Mouse (Mus musculus): ENCODE measurements around the gene Mrpl48. TPM values are rescaled to one million over a fixed set of nuclear protein-coding genes. Genes with fewer than 3 reads are reported as not detected.

The Mrpl48 gene
- polyA plus RNA-seq, 1 experiment from 2014 or later = 80.9 TPM

- WGBS = 89% methylated on average over 2 of the region's 2 CpGs
- H3K27ac ChIP-seq = no peak overlapping the region
- no peak for ATAC-seq
- H3K4me1 ChIP-seq (replicated peaks) = peaks cover 7% of the 10 kb centered on the region; the same call in 1 of the 2 replicates
- H3K4me3 ChIP-seq (replicated peaks) = no peak overlapping the region
- no peaks in the 10 kb centered on the region for H3K27me3 ChIP-seq
- 0 out of 2 replicates have a peak, but pooled peaks cover 2% of the 10 kb centered on the region for H3K36me3 ChIP-seq
- no peak overlapping the region for H3K4me2 ChIP-seq (replicated peaks)
- no peak overlapping the region for H3K9ac ChIP-seq (replicated peaks)
- no peaks in the 10 kb centered on the region for H3K9me3 ChIP-seq
Observed at GRCm38 (mm10) chr7:100622277-100622676, 14.2 kb upstream of the Mrpl48 start.

GRCm38 (mm10) chr7:100616121-100616857 is 8.2 kb upstream of the Mrpl48 start:
- Histone ChIP-seq H3K4me3 (replicated peaks) (no peak overlapping the region), H3K36me3 (no peaks in the 10 kb centered on the region), H3K9ac (replicated peaks) (no peak overlapping the region), H3K4me1 (replicated peaks) (no peaks in the 10 kb centered on the region), H3K27ac (no peak overlapping the region), H3K4me2 (replicated peaks) (no peak overlapping the region), H3K9me3 (no peaks in the 10 kb centered on the region), H3K27me3 (no peaks in the 10 kb centered on the region)
- no peak for ATAC-seq
- 94% methylated on average over 4 of the region's 4 CpGs for WGBS

DNA sequence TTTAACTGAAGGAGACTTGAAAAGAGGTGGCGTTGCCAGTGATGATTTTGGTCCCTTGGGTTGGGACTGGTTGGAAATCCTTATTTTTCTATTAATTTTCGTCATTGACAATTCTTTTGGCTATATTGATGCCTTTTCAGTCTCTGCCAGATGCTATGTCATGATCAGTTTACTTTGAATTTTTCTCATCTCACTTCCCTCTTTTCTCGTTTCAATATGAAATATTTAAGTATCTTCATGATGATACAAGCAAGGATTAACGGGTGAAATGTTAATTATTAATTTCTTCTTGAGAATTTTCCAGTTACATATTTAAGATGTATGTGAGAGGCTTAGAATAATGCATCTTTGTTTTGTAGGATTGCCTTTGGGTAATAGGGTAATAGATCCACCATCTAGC is 809 bp upstream of the Mrpl48 start:
- Histone ChIP-seq H3K9me3 (no peaks in the 10 kb centered on the region), H3K4me1 (replicated peaks) (peaks cover 20% of the 10 kb centered on the region), H3K4me3 (replicated peaks) (peak overlapping the region; percentile 99), H3K36me3 (no peaks in the 10 kb centered on the region), H3K4me2 (replicated peaks) (peak overlapping the region; percentile 72), H3K27ac (peak overlapping the region; percentile 99), H3K9ac (replicated peaks) (peak overlapping the region; percentile 100), H3K27me3 (peaks cover 9% of the 10 kb centered on the region; the same call in 1 of the 2 replicates)
- ATAC-seq = no peak
- WGBS = 32% methylated on average over 4 of the region's 4 CpGs

DNA sequence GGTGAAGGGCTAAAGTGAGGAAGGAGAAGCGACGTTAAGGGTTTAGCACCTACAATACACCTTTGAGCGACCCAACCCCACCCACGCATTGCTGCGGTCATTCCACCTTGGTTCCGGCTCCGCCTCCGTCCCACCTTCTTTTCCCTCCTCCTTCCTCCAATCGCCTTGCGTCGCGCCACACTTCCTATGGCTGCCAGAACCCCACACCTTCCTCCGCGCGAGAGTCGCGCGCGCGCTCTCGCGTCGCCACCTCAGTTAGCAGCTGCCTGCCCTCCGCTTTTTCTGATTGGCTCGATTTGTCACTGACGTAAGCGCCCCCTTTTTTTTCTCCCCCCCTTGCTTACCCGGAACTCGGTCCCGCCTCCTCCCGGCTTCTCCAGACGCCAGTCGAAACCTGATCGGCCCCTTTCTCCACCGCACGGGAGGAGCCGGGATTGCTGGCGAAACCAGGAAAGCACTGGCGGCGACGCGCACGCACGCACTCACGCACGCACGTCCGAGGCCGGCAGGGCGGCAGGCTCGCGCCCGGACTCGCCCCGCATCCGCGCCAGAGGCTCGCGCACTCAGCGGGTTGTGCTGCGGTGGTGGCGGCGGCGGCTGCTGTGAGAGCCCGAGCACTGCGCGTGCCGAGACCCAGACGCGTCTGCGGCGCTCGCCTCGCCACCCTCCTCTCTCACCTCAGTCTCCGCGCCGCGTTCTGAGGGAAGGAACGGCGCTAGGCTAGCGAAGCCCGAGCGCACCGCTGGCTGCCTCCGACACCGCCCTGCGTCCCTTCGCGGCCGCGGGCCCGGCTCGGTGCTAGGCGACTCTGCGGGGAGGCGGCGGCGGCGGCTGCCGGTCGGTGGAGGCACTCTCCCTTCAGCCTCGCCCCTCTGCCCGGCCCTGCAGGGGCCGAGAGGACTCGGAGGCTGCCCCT is 629 bp downstream of the Mrpl48 start, which contains the start of gene Rab6a:
TSS of gene Rab6a (plus strand) at position 197 of the 916 bp plus-strand sequence.
- Histone ChIP-seq H3K9ac (replicated peaks) (peak within 1 kb of the TSS; percentile 100), H3K4me3 (replicated peaks) (peak within 1 kb of the TSS; percentile 99), H3K9me3 (no peaks in the 10 kb centered on the region), H3K27ac (peak within 1 kb of the TSS; percentile 99), H3K4me1 (replicated peaks) (peaks cover 20% of the 10 kb centered on the region), H3K36me3 (no peaks in the 10 kb centered on the region), H3K4me2 (replicated peaks) (peak within 1 kb of the TSS; percentile 72), H3K27me3 (peaks cover 9% of the 10 kb centered on the region; the same call in 1 of the 2 replicates)
- peak; percentile 98 for ATAC-seq
- WGBS = under 1% methylated on average over 105 of the region's 105 CpGs

GRCm38 (mm10) chr7:100600211-100600610 is 7.9 kb downstream of the Mrpl48 start:
- Histone ChIP-seq H3K9me3 (peaks cover 3% of the 10 kb centered on the region; the same call in 1 of the 2 replicates), H3K27me3 (peaks cover 9% of the 10 kb centered on the region), H3K4me2 (replicated peaks) (no peak overlapping the region), H3K4me3 (replicated peaks) (no peak overlapping the region), H3K9ac (replicated peaks) (no peak overlapping the region), H3K27ac (no peak overlapping the region), H3K4me1 (replicated peaks) (no peaks in the 10 kb centered on the region), H3K36me3 (no peaks in the 10 kb centered on the region)
- no peak for ATAC-seq
- 87% methylated on average over 5 of the region's 5 CpGs for WGBS

DNA sequence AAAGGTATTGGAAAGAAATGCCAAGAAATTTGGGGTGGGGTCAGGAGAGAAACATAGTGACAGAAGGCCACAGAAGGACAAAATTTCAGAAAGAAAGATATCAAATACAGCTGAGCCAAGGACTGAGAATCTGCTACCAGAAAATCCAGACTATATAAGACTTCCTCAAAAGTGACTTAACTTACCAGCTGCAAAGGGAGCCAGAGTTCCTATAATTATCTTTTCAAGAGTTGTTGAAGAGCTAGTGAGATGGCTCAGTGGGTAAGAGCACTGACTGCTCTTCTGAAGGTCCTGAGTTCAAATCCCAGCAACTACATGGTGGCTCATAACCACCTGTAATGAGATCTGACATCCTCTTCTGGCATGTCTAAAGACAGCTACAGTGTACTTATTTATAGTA is 14.8 kb downstream of the Mrpl48 start:
- Histone ChIP-seq H3K36me3 (no peaks in the 10 kb centered on the region), H3K27ac (no peak overlapping the region), H3K27me3 (no peaks in the 10 kb centered on the region), H3K9ac (replicated peaks) (no peak overlapping the region), H3K4me2 (replicated peaks) (no peak overlapping the region), H3K4me1 (replicated peaks) (no peaks in the 10 kb centered on the region), H3K4me3 (replicated peaks) (no peak overlapping the region), H3K9me3 (no peaks in the 10 kb centered on the region)
- no peak for ATAC-seq

DNA sequence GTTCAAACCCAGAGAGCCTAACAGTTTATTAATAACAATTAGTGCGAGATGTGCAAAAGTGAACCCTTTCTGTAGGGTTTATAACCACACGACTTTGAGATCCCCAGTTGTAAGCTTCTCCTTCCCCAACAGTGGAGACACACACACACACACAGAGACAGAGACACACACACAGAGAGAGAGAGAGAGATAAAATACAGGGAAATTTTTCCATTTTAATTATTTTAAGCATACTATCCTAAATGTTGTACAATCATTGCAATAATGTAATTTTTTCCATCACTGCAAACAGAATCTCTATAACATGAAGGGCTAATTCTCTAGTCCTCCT is 16.6 kb downstream of the Mrpl48 start:
- peak overlapping the region; percentile 64 for H3K4me2 ChIP-seq (replicated peaks)
- H3K4me3 ChIP-seq (replicated peaks) = peak overlapping the region; percentile 53
- peak overlapping the region; percentile 66 for H3K9ac ChIP-seq (replicated peaks)
- no peaks in the 10 kb centered on the region for H3K4me1 ChIP-seq (replicated peaks)
- WGBS = 6% methylated on average over 2 of the region's 2 CpGs
- H3K27ac ChIP-seq = peak overlapping the region; percentile 85
- H3K9me3 ChIP-seq = no peaks in the 10 kb centered on the region
- H3K36me3 ChIP-seq = no peaks in the 10 kb centered on the region
- H3K27me3 ChIP-seq = no peaks in the 10 kb centered on the region
- no peak; the same call in 1 of the 2 replicates for ATAC-seq

- Histone ChIP-seq H3K9me3 (no peaks in the 10 kb centered on the region), H3K4me2 (replicated peaks) (peak overlapping the region; percentile 64), H3K9ac (replicated peaks) (peak overlapping the region; percentile 66), H3K4me3 (replicated peaks) (peak overlapping the region; percentile 53), H3K27ac (peak overlapping the region; percentile 85), H3K4me1 (replicated peaks) (no peaks in the 10 kb centered on the region), H3K27me3 (no peaks in the 10 kb centered on the region), H3K36me3 (no peaks in the 10 kb centered on the region)
- WGBS = under 1% methylated on average over 17 of the region's 20 CpGs
- ATAC-seq = peak; percentile 97
Observed at GRCm38 (mm10) chr7:100590845-100591521, 17.1 kb downstream of the Mrpl48 start.

DNA sequence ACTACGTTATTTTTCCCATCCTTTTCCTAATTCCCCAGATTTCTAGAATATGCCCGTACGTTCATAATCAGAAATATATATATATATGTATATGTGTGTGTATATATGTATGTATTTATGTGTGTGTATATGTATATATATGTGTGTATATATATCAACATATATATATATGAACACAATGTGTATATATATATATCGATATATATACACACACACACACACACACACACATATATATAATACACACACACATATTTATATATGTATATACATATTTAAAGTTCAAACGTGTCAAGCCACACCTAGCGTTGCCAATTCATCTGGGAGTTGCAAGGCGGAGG is 17.6 kb downstream of the Mrpl48 start:
- peak; percentile 55 for ATAC-seq
- peak overlapping the region; percentile 66 for H3K9ac ChIP-seq (replicated peaks)
- WGBS = 45% methylated on average over 7 of the region's 7 CpGs

GRCm38 (mm10) chr7:100589816-100590215 is 18.3 kb downstream of the Mrpl48 start:
- 80% methylated on average over 1 of the region's 1 CpGs for WGBS
- Histone ChIP-seq H3K4me3 (replicated peaks) (no peak overlapping the region), H3K4me1 (replicated peaks) (no peaks in the 10 kb centered on the region), H3K27ac (no peak overlapping the region), H3K4me2 (replicated peaks) (no peak overlapping the region), H3K9ac (replicated peaks) (no peak overlapping the region), H3K9me3 (no peaks in the 10 kb centered on the region), H3K36me3 (no peaks in the 10 kb centered on the region), H3K27me3 (no peaks in the 10 kb centered on the region)
- ATAC-seq = no peak

More for the DNA sequence above, 17.6 kb downstream of the Mrpl48 start:
- Histone ChIP-seq H3K9me3 (no peaks in the 10 kb centered on the region), H3K4me1 (replicated peaks) (no peaks in the 10 kb centered on the region), H3K4me3 (replicated peaks) (peak overlapping the region; percentile 53), H3K36me3 (no peaks in the 10 kb centered on the region), H3K27me3 (no peaks in the 10 kb centered on the region), H3K27ac (peak overlapping the region; percentile 85), H3K4me2 (replicated peaks) (peak overlapping the region; percentile 64)

- peaks cover 10% of the 10 kb centered on the region for H3K4me1 ChIP-seq (replicated peaks)
- peak overlapping the region; percentile 95 for H3K27ac ChIP-seq
- peak; percentile 98 for ATAC-seq
- H3K27me3 ChIP-seq = no peaks in the 10 kb centered on the region
- H3K4me2 ChIP-seq (replicated peaks) = peak overlapping the region; percentile 64
- WGBS = under 1% methylated on average over 31 of the region's 31 CpGs
- H3K36me3 ChIP-seq = no peaks in the 10 kb centered on the region
- peak overlapping the region; percentile 54 for H3K4me3 ChIP-seq (replicated peaks)
- peak overlapping the region; percentile 77 for H3K9ac ChIP-seq (replicated peaks)
- no peaks in the 10 kb centered on the region for H3K9me3 ChIP-seq
Observed at GRCm38 (mm10) chr7:100582727-100583236, 25.3 kb downstream of the Mrpl48 start.
